Mouse (Mus musculus) limb, embryonic 12.5 days (tissue): ENCODE results near the gene Inpp5f. TPM values are rescaled to one million over a fixed set of nuclear protein-coding genes. Genes with fewer than 3 reads are reported as not detected.
A peak's percentile ranks its signal among the peaks of the same experiment; 100 is the strongest.

Experiments used
- ATAC-seq: fragments of 200-750 bp; cut with Nextera tagmentation; 2 replicates; pipeline ENCODE4 v1.8.0; 2017; ENCODE audit warnings: low read depth, moderate TSS enrichment; ENCODE audit not compliant: insufficient number of reproducible peaks, insufficient read depth, low FRiP score, low TSS enrichment
- H3K27ac ChIP-seq: fragments of 300-500 bp; sonication (generic); 2 replicates; pipeline ENCODE4 v1.5.1; 2016; ENCODE audit warnings: mild to moderate bottlenecking, moderate library complexity
- H3K27me3 ChIP-seq: fragments of 300-500 bp; sonication (generic); 2 replicates; pipeline ENCODE4 v1.6.1; 2016; ENCODE audit warnings: mild to moderate bottlenecking, moderate library complexity
- H3K36me3 ChIP-seq: fragments of 300-500 bp; sonication (generic); 2 replicates; pipeline ENCODE4 v1.6.1; 2016; ENCODE audit warnings: mild to moderate bottlenecking, moderate library complexity
- H3K4me1 ChIP-seq: fragments of 300-500 bp; sonication (generic); replicated peaks from 2 replicates; pipeline ENCODE4 v1.6.1; 2016
- H3K4me2 ChIP-seq: fragments of 300-500 bp; sonication (generic); 2 replicates; pipeline ENCODE4 v1.6.1; 2016; ENCODE audit warnings: mild to moderate bottlenecking, moderate library complexity
- H3K4me3 ChIP-seq: fragments of 300-500 bp; sonication (generic); replicated peaks from 2 replicates; pipeline ENCODE4 v1.5.1; 2016; ENCODE audit warnings: mild to moderate bottlenecking
- H3K9ac ChIP-seq: fragments of 300-500 bp; sonication (generic); replicated peaks from 2 replicates; pipeline ENCODE4 v1.6.1; 2016; ENCODE audit warnings: mild to moderate bottlenecking, moderate library complexity
- H3K9me3 ChIP-seq: fragments of 300-500 bp; sonication (generic); 2 replicates; pipeline ENCODE4 v1.6.1; 2016; ENCODE audit warnings: mild to moderate bottlenecking, moderate library complexity
- WGBS: fragments of 180-500 bp; shearing (Covaris S2); methylation state at CpG from one replicate; pipeline ENCODE4 v1.1.7; 2016; 5-methylcytosine and 5-hydroxymethylcytosine counted together
- polyA plus RNA-seq: library from polyadenylated mRNA; unstranded; fragments of >200 nt; fragmentation: Nextera tagmentation; extraction: Ambion mirVana; gene quantifications from 2 replicates; pipeline ENCODE4 v1.2.1, GENCODE M21; 2016

Gene Inpp5f
- polyA plus RNA-seq, 1 experiment from 2014 or later = 26.0 TPM

GRCm38 (mm10) chr7:128705735-128706134 is 94.6 kb downstream of the Inpp5f start:
- no peak overlapping the region for H3K9ac ChIP-seq
- no peak overlapping the region for H3K4me2 ChIP-seq
- no peak overlapping the region for H3K27ac ChIP-seq
- peaks cover 98% of the 10 kb centered on the region for H3K36me3 ChIP-seq
- 0 out of 2 replicates have a peak, but pooled peaks have one; percentile 75 for ATAC-seq
- WGBS = 26% methylated on average over 4 of the region's 4 CpGs
- H3K4me1 ChIP-seq = no peaks in the 10 kb centered on the region
- no peak overlapping the region for H3K4me3 ChIP-seq
- no peaks in the 10 kb centered on the region for H3K9me3 ChIP-seq
- no peaks in the 10 kb centered on the region for H3K27me3 ChIP-seq

GRCm38 (mm10) chr7:128717991-128718390 is 106.9 kb downstream of the Inpp5f start:
- WGBS = 84% methylated on average over 4 of the region's 4 CpGs
- no peak for ATAC-seq
- Histone ChIP-seq H3K9me3 (no peaks in the 10 kb centered on the region), H3K4me3 (no peak overlapping the region), H3K27me3 (no peaks in the 10 kb centered on the region), H3K27ac (no peak overlapping the region), H3K36me3 (peaks cover 95% of the 10 kb centered on the region), H3K4me1 (no peaks in the 10 kb centered on the region), H3K9ac (no peak overlapping the region), H3K4me2 (no peak overlapping the region)

- no peaks in the 10 kb centered on the region for H3K9me3 ChIP-seq
- no peaks in the 10 kb centered on the region for H3K27me3 ChIP-seq
- peaks cover 4% of the 10 kb centered on the region; the same call in 1 of the 2 replicates for H3K4me1 ChIP-seq
- H3K36me3 ChIP-seq = peaks cover 34% of the 10 kb centered on the region
- no peak overlapping the region for H3K27ac ChIP-seq
- H3K4me3 ChIP-seq = no peak overlapping the region
- WGBS = 54% methylated on average over 4 of the region's 4 CpGs
- peak; percentile 52; the same call in 1 of the 2 replicates for ATAC-seq
- no peak overlapping the region for H3K9ac ChIP-seq
- H3K4me2 ChIP-seq = no peak overlapping the region
These were observed 113.6 kb downstream of the Inpp5f start for GRCm38 (mm10) chr7:128724761-128725160.

- no peak overlapping the region for H3K4me3 ChIP-seq
- no peak overlapping the region for H3K4me2 ChIP-seq
- peaks cover 4% of the 10 kb centered on the region; the same call in 1 of the 2 replicates for H3K4me1 ChIP-seq
- no peak overlapping the region for H3K9ac ChIP-seq
- H3K27ac ChIP-seq = no peak overlapping the region
- H3K27me3 ChIP-seq = no peaks in the 10 kb centered on the region
- ATAC-seq = no peak
- no peaks in the 10 kb centered on the region for H3K9me3 ChIP-seq
- 89% methylated on average over 9 of the region's 9 CpGs for WGBS
- H3K36me3 ChIP-seq = peaks cover 31% of the 10 kb centered on the region
These were observed 114.1 kb downstream of the Inpp5f start for GRCm38 (mm10) chr7:128725189-128725588.

- Histone ChIP-seq H3K4me2 (no peak overlapping the region), H3K9ac (no peak overlapping the region), H3K9me3 (no peaks in the 10 kb centered on the region), H3K4me1 (peaks cover 4% of the 10 kb centered on the region; the same call in 1 of the 2 replicates), H3K4me3 (no peak overlapping the region), H3K27me3 (no peaks in the 10 kb centered on the region), H3K27ac (no peak overlapping the region), H3K36me3 (peaks cover 14% of the 10 kb centered on the region)
- ATAC-seq = no peak
- 72% methylated on average over 10 of the region's 10 CpGs for WGBS
These were observed 115.9 kb downstream of the Inpp5f start for GRCm38 (mm10) chr7:128726999-128727398.

- Histone ChIP-seq H3K36me3 (peaks cover 7% of the 10 kb centered on the region), H3K9ac (no peak overlapping the region), H3K4me3 (no peak overlapping the region), H3K27me3 (no peaks in the 10 kb centered on the region), H3K27ac (no peak overlapping the region), H3K9me3 (no peaks in the 10 kb centered on the region), H3K4me2 (no peak overlapping the region), H3K4me1 (peaks cover 4% of the 10 kb centered on the region; the same call in 1 of the 2 replicates)
- 50% methylated on average over 5 of the region's 5 CpGs for WGBS
- no peak for ATAC-seq
These were observed 116.6 kb downstream of the Inpp5f start for GRCm38 (mm10) chr7:128727701-128728100.

GRCm38 (mm10) chr7:128728738-128729137 is 117.6 kb downstream of the Inpp5f start:
- 85% methylated on average over 10 of the region's 10 CpGs for WGBS
- ATAC-seq = no peak
- Histone ChIP-seq H3K27ac (no peak overlapping the region), H3K9me3 (no peaks in the 10 kb centered on the region), H3K4me1 (peaks cover 4% of the 10 kb centered on the region; the same call in 1 of the 2 replicates), H3K36me3 (no peaks in the 10 kb centered on the region), H3K4me2 (no peak overlapping the region), H3K4me3 (no peak overlapping the region), H3K27me3 (no peaks in the 10 kb centered on the region), H3K9ac (no peak overlapping the region)

- H3K4me1 ChIP-seq = peaks cover 4% of the 10 kb centered on the region; the same call in 1 of the 2 replicates
- ATAC-seq = no peak
- peaks cover 22% of the 10 kb centered on the region for H3K36me3 ChIP-seq
- no peak overlapping the region for H3K4me3 ChIP-seq
- 0 out of 2 replicates have a peak, but pooled peaks cover 6% of the 10 kb centered on the region for H3K9me3 ChIP-seq
- H3K27me3 ChIP-seq = no peaks in the 10 kb centered on the region
- no peak overlapping the region for H3K4me2 ChIP-seq
- no peak overlapping the region for H3K9ac ChIP-seq
- 78% methylated on average over 2 of the region's 2 CpGs for WGBS
- no peak overlapping the region for H3K27ac ChIP-seq
These were observed 120.5 kb downstream of the Inpp5f start for GRCm38 (mm10) chr7:128731585-128731984.

GRCm38 (mm10) chr7:128738041-128738440 is 126.9 kb downstream of the Inpp5f start:
- no peak for ATAC-seq
- Histone ChIP-seq H3K9me3 (0 out of 2 replicates have a peak, but pooled peaks cover 6% of the 10 kb centered on the region), H3K9ac (no peak overlapping the region), H3K27me3 (no peaks in the 10 kb centered on the region; the same call in 1 of the 2 replicates), H3K4me3 (peak overlapping the region; percentile 99; the same call in 1 of the 2 replicates), H3K36me3 (peaks cover 24% of the 10 kb centered on the region), H3K4me1 (peaks cover 16% of the 10 kb centered on the region), H3K27ac (no peak overlapping the region), H3K4me2 (peak overlapping the region; percentile 89)
- 84% methylated on average over 5 of the region's 5 CpGs for WGBS

- Histone ChIP-seq H3K9ac (peak overlapping the region; percentile 98), H3K4me3 (peak overlapping the region; percentile 99), H3K27ac (no peak overlapping the region), H3K4me1 (peaks cover 16% of the 10 kb centered on the region), H3K4me2 (peak overlapping the region; percentile 89), H3K36me3 (peaks cover 24% of the 10 kb centered on the region), H3K27me3 (no peaks in the 10 kb centered on the region; the same call in 1 of the 2 replicates), H3K9me3 (0 out of 2 replicates have a peak, but pooled peaks cover 6% of the 10 kb centered on the region)
- no peak for ATAC-seq
- 2% methylated on average over 15 of the region's 15 CpGs for WGBS
These were observed 128.0 kb downstream of the Inpp5f start for GRCm38 (mm10) chr7:128739116-128739461.

GRCm38 (mm10) chr7:128739462-128740277 is 128.5 kb downstream of the Inpp5f start:
- Histone ChIP-seq H3K27ac (peak overlapping the region; percentile 91), H3K4me1 (peaks cover 16% of the 10 kb centered on the region), H3K4me2 (peak overlapping the region; percentile 89), H3K9ac (peak overlapping the region; percentile 98), H3K4me3 (peak overlapping the region; percentile 99), H3K9me3 (0 out of 2 replicates have a peak, but pooled peaks cover 3% of the 10 kb centered on the region), H3K27me3 (no peaks in the 10 kb centered on the region; the same call in 1 of the 2 replicates), H3K36me3 (peaks cover 19% of the 10 kb centered on the region)
- under 1% methylated on average over 77 of the region's 80 CpGs for WGBS
- peak; percentile 27; the same call in 1 of the 2 replicates for ATAC-seq
